Mouse (Mus musculus) ES-E14 (cell line): ENCODE results near the gene Clk2. TPM values are rescaled to one million over a fixed set of nuclear protein-coding genes. Genes with fewer than 3 reads are reported as not detected.
A peak's percentile ranks its signal among the peaks of the same experiment; 100 is the strongest.
"Not testable (repeated sequence)": the region's sequence is repeated elsewhere in the genome, so short reads cannot be mapped to it uniquely, and the experiment has no call there.

ENCODE experiments used
- DNase-seq: peaks from one replicate; pipeline ENCODE4 v3.0.0-alpha.2; 2013; ENCODE audit warnings: low read depth, low spot score
- H3K27ac ChIP-seq: 2 replicates; pipeline ENCODE4 v1.5.1; 2012; ENCODE audit warnings: low read depth, mild to moderate bottlenecking, low read length, moderate library complexity, mixed read lengths; ENCODE audit not compliant: poor library complexity, insufficient read depth, severe bottlenecking
- H3K36me3 ChIP-seq: 2 replicates; pipeline ENCODE4 v1.6.1; 2012; ENCODE audit warnings: mild to moderate bottlenecking, low read length, moderate library complexity, mixed read lengths; ENCODE audit not compliant: control insufficient read depth, poor library complexity, insufficient read depth, severe bottlenecking
- H3K4me1 ChIP-seq, 2 experiments: fragments of 150-350 bp in 1 of 2; sonication (generic) in 1 of 2; 2 replicates each; pipeline ENCODE4 v1.6.1; 2012; ENCODE audit warnings: low read length in 2 of 2, mild to moderate bottlenecking in 1 of 2, mixed read lengths in 1 of 2; ENCODE audit not compliant: control insufficient read depth in 2 of 2, insufficient read depth in 2 of 2, poor library complexity in 1 of 2
- H3K4me3 ChIP-seq, 2 experiments: fragments of 150-350 bp in 1 of 2; sonication (generic) in 1 of 2; 2 replicates each; pipeline ENCODE4 v1.5.1; 2012; ENCODE audit warnings: low read length in 2 of 2, low read depth in 1 of 2, mild to moderate bottlenecking in 1 of 2, mixed read lengths in 1 of 2; ENCODE audit not compliant: insufficient read depth in 1 of 2, poor library complexity in 1 of 2, severe bottlenecking in 1 of 2
- H3K9ac ChIP-seq: 2 replicates; pipeline ENCODE4 v1.6.1; 2012; ENCODE audit warnings: low read depth, mild to moderate bottlenecking, low read length, mixed read lengths; ENCODE audit not compliant: poor library complexity, insufficient read depth, severe bottlenecking
- H3K9me3 ChIP-seq: fragments of 150-350 bp; sonication (generic); 2 replicates; pipeline ENCODE4 v1.6.1; 2012; ENCODE audit warnings: low read depth, mild to moderate bottlenecking, low read length; ENCODE audit not compliant: control insufficient read depth, insufficient read depth
- CHD2 ChIP-seq: IDR thresholded peaks from 2 replicates; pipeline ENCODE4 v1.6.1; 2014; ENCODE audit warnings: mild to moderate bottlenecking, low read depth, low read length, inconsistent platforms
- HCFC1 ChIP-seq: IDR thresholded peaks from 2 replicates; pipeline ENCODE4 v1.6.1; 2012; ENCODE audit warnings: low read length, inconsistent platforms, borderline replicate concordance; ENCODE audit not compliant: insufficient read depth
- MAFK ChIP-seq: IDR thresholded peaks from 2 replicates; pipeline ENCODE4 v1.6.1; 2014; ENCODE audit warnings: mild to moderate bottlenecking, low read depth, low read length, inconsistent platforms; ENCODE audit not compliant: insufficient read depth
- ZC3H11A ChIP-seq: IDR thresholded peaks from 2 replicates; pipeline ENCODE4 v1.6.1; 2012; ENCODE audit warnings: low read depth, mild to moderate bottlenecking, inconsistent platforms, low read length, borderline replicate concordance
- ZNF384 ChIP-seq: IDR thresholded peaks from 2 replicates; pipeline ENCODE4 v1.6.1; 2012; ENCODE audit warnings: low read depth, low read length, inconsistent platforms
- in situ Hi-C, 2 experiments: fragments of 600-800 bp; cut with MboI; formaldehyde crosslinking; loops; one replicate each; pipeline ENCODE4 v1.15.1; 2025; ENCODE audit warnings: low sequenced_read_pairs in 2 of 2, inconsistent platforms in 1 of 2; ENCODE audit not compliant: unreplicated experiment in 2 of 2
- total RNA-seq: library from RNA; depleted of rRNA; stranded (reverse); fragments of 300-350 nt; gene quantifications from 2 replicates; pipeline ENCODE4 v1.2.3, GENCODE M21; 2012

Gene Clk2
- total RNA-seq, 1 experiment: 42.0 TPM

DNA sequence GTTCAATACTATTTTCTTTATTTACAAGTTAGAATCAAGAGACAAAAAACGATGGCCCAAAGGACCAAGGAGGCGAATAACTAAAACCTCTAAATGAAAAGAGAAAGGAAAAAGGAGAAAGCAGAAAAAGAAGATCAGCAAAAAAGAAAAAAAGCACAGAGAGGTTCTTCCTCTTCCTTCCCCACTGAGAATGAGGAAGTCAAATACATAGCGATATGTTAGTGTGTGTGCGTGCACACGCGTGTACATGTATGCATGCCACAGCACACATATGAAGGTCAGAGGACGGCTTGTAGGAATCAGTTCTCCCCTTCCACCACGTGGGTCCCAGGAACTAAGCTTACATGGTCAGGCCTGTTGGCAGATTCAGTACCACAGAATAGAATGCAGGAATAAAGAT lies 7.6 kb upstream of the Clk2 start:
- H3K9ac ChIP-seq: no peak overlapping the region
- in situ Hi-C loops: no loop called here
- H3K4me3 ChIP-seq: no peak overlapping the region
- H3K27ac ChIP-seq: no peak overlapping the region
- DNase-seq: no peak
- no peaks in the 10 kb centered on the region for H3K9me3 ChIP-seq
- H3K4me1 ChIP-seq: peaks cover 0 to 6% of the 10 kb centered on the region in 2 experiments; a peak in 2 of 4 replicates
- TF ChIP-seq MAFK (no peak), HCFC1 (no peak), CHD2 (no peak), ZC3H11A (no peak), ZNF384 (no peak)
- H3K36me3 ChIP-seq: no peaks in the 10 kb centered on the region

DNA sequence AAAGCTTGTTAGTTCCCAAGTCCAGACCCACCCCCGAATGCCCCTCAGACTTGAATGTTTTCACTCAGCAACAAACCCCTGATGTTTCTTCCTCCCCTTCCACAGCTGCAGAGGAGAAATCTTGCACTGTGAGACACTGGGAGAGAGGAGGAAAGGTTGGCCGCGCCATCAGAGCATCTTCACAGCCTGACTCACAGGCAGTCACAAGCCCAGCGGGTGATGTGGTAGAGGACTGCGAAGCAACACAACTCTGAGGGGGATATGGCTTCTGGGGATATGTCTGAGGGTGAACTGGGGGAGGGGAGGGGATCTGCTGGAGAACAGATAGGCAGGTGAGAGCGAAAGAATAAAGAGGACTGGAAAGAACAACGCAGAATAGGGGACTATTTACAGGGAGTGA lies 5.9 kb upstream of the Clk2 start:
- DNase-seq: no peak
- in situ Hi-C loops: no loop called here
- no peak for TF ChIP-seq HCFC1
- TF ChIP-seq MAFK: no peak
- TF ChIP-seq ZNF384: no peak
- TF ChIP-seq ZC3H11A: no peak
- no peak for TF ChIP-seq CHD2
- Histone ChIP-seq H3K36me3 (no peaks in the 10 kb centered on the region), H3K4me1 (peaks cover under 1 to 7% of the 10 kb centered on the region in 2 experiments; a peak in 2 of 4 replicates), H3K4me3 (no peak overlapping the region), H3K9me3 (no peaks in the 10 kb centered on the region), H3K27ac (no peak overlapping the region), H3K9ac (no peak overlapping the region)

GRCm38 (mm10) chr3:89159211-89159610 lies 5.4 kb upstream of the Clk2 start:
- Histone ChIP-seq H3K36me3 (no peaks in the 10 kb centered on the region), H3K9ac (0 out of 2 replicates have a peak overlapping the region, but pooled peaks have one; percentile 76), H3K4me3 (peak overlapping the region; percentile 78 to 93), H3K9me3 (no peaks in the 10 kb centered on the region), H3K4me1 (peaks cover 5 to 8% of the 10 kb centered on the region in 2 experiments; a peak in 3 of 4 replicates), H3K27ac (no peak overlapping the region)
- in situ Hi-C loops: no loop called here
- no peak for DNase-seq
- TF ChIP-seq CHD2 (no peak), ZNF384 (no peak), ZC3H11A (no peak), HCFC1 (no peak)

DNA sequence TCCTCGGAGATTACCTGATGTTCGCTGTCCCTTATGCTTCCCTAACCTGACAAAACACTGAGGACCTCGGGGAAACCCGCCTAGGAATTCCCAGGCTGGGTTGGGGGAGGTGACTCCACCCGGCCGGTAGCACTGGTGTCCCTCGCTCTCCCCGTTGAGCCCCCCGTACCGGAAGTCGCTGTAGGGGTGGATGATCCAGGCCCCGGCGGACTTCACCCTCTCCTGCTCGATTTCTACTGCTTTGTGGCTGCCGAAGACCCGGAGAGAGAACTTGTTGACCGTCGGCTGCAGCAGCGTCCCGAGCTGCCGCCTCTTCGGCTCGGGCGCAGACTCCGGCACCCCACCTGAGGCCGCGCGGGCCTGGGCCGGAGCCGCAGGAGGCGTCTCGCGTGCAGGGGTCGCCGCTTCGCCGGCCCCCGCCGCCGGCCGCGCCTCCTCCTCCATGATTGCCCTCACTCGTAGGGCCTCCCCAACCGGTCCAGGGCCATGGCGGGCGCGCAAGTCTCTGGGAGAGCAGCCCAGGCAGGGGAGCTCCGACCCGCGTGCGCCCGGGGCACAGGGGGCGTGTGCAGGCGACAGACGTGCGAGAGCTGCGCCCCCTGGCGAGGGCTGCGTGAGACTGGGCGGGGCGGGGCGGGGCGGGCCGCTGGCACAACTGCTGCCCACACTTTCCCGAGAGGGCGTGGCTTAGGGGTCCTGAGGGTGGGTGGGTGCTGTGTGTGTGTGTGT lies 4.8 kb upstream of the Clk2 start, which contains the start of gene Hcn3:
Hcn3 (minus strand) TSS at position 581 of the 729 bp plus-strand sequence.
- H3K27ac ChIP-seq: no peak within 1 kb of the TSS; the same call in 1 of the 2 replicates
- TF ChIP-seq HCFC1 (no peak; the same call in 1 of the 2 replicates), MAFK (no peak), ZC3H11A (no peak), CHD2 (no peak), ZNF384 (no peak)
- peaks cover 5 to 8% of the 10 kb centered on the region in 2 experiments; a peak in 3 of 4 replicates for H3K4me1 ChIP-seq
- peak within 1 kb of the TSS; percentile 78 to 93 for H3K4me3 ChIP-seq
- peak within 1 kb of the TSS; percentile 76 for H3K9ac ChIP-seq
- DNase-seq: no peak
- no peaks in the 10 kb centered on the region for H3K9me3 ChIP-seq
- H3K36me3 ChIP-seq: no peaks in the 10 kb centered on the region
- in situ Hi-C loops: no loop called here

DNA sequence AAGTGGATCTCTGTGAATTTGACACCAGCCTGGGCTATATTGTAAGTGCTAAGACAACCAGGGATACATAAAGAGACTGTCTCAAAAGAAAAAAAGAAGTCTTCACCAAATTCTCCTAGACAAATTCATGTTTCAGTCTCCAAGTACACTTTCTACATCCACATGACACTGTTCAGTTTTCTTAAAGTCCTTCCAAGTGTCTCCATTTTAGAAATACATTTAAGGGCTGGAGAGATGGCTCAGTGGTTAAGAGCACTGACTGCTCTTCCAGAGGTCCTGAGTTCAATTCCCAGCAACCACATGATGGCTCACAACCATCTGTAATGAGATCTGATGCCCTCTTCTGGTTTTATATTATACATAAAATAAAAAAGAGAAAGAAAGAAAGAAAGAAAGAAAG lies 3.4 kb upstream of the Clk2 start:
- H3K4me1 ChIP-seq, H3K27ac ChIP-seq, H3K36me3 ChIP-seq, H3K9me3 ChIP-seq, DNase-seq, in situ Hi-C loops, H3K9ac ChIP-seq, H3K4me3 ChIP-seq: not testable (repeated sequence)
